Comparison of ENCODE assay signal across 8 mouse cellular contexts in genomic region chr5:142894918-142895613, GRCm38 (mm10). TPM values are rescaled to one million over a fixed set of nuclear protein-coding genes. Genes with fewer than 3 reads are reported as not detected.
DNase-seq lines count a peak whose midpoint lies in the region; ATAC-seq and TF ChIP-seq lines count a peak whose summit lies in the region.

TSS of gene Fbxl18 (minus strand) at chr5:142895421.

- peak within 1 kb of the TSS; percentile 96 for H3K27ac ChIP-seq in gastrocnemius, adult 2 months
- peak within 1 kb of the TSS; percentile 82 for H3K27ac ChIP-seq in hindbrain, postnatal 0 days

- intact Hi-C loops in gastrocnemius, adult 2 months (cut with DNase I) = no loop called here
- intact Hi-C loops in left cerebral cortex, postnatal 10 days (cut with DNase I) = no loop called here

- under 1% methylated on average over 40 of the region's 40 CpGs for WGBS in hindbrain, postnatal 0 days

- H3K4me2 ChIP-seq in hindbrain, postnatal 0 days (ENCODE audit: low read depth, low read length) = peak within 1 kb of the TSS; percentile 76

- H3K4me3 ChIP-seq in gastrocnemius, adult 2 months = peak within 1 kb of the TSS; percentile 93
- peak within 1 kb of the TSS; percentile 76 for H3K4me3 ChIP-seq in hindbrain, postnatal 0 days (ENCODE audit: low read length)

- TF ChIP-seq CTCF in gastrocnemius, adult 2 months (IDR thresholded peaks at IDR 0.05) = no peak
- no peak; the same call in 1 of the 2 replicates for TF ChIP-seq CTCF in hindbrain, postnatal 0 days (IDR thresholded peaks at IDR 0.05; ENCODE audit: low read depth)

- ATAC-seq in hindbrain, postnatal 0 days = peak; percentile 96
- ATAC-seq in megakaryocyte-erythroid progenitor cell, adult 5-6 weeks (replicated peaks; ENCODE audit: low FRiP score, low TSS enrichment, poor library complexity, severe bottlenecking) = peak; percentile 83

- H3K27me3 ChIP-seq in hindbrain, postnatal 0 days (ENCODE audit: insufficient read depth, low read length) = no peaks in the 10 kb centered on the region

- H3K36me3 ChIP-seq in hindbrain, postnatal 0 days (ENCODE audit: insufficient read depth, low read length) = peaks cover 10% of the 10 kb centered on the region; the same call in 1 of the 2 replicates

- H3K4me1 ChIP-seq in hindbrain, postnatal 0 days (ENCODE audit: insufficient read depth, low read length) = peaks cover 12% of the 10 kb centered on the region; the same call in 1 of the 2 replicates

- peak; percentile 97 for DNase-seq in ZHBTc4 (ENCODE audit: low read depth, low spot score)
- peak; percentile 68 to 89 for DNase-seq in cerebellum, postnatal 4 days (ENCODE audit: low spot score in 2 of 2)
- peak; percentile 96 for DNase-seq in gastrocnemius, adult 2 months
- DNase-seq in hindbrain, postnatal 0 days (ENCODE audit: low spot score) = peak; percentile 95
- DNase-seq in left cerebral cortex, postnatal 10 days (ENCODE audit: extremely low spot score in 1 of 2, low spot score in 2 of 2) = peak; percentile 88 to 95
- DNase-seq in right cerebral cortex, postnatal 25 days = peak; percentile 89
- DNase-seq in urinary bladder, postnatal 4 days (ENCODE audit: low spot score in 2 of 2) = peak; percentile 85 to 89

- peak within 1 kb of the TSS; percentile 76 for H3K9ac ChIP-seq in hindbrain, postnatal 0 days (replicated peaks; ENCODE audit: low read length)

- H3K9me3 ChIP-seq in hindbrain, postnatal 0 days (ENCODE audit: low read length) = no peaks in the 10 kb centered on the region

RNA-seq across cellular contexts. Expression of gene Fbxl18, which starts in this region (rescaled TPM):
- 1 to 10 TPM; 5.8 to 6.2 TPM for total RNA-seq in gastrocnemius, adult 2 months (2021)
- 68.6 and 73.8 TPM in 2 replicates for total RNA-seq in hindbrain, postnatal 0 days (2014; rRNA removed)
- polyA plus RNA-seq in hindbrain, postnatal 0 days (2015; fragmentation: Nextera tagmentation; extraction: Ambion mirVana) = 28.0 and 31.4 TPM in 2 replicates
- total RNA-seq in left cerebral cortex, postnatal 10 days (2021) = 10 to 100 TPM; 32.3 to 34.8 TPM
- 7.7 and 7.8 TPM in 2 replicates for total RNA-seq in megakaryocyte-erythroid progenitor cell, adult 5-6 weeks (2014; fragmentation: Nextera tagmentation)
- total RNA-seq in megakaryocyte-erythroid progenitor cell, adult 5-6 weeks (2017) = 1.4 and 3.9 TPM in 2 replicates

Comparison
In these comparisons a context has a peak if more than half of its experiments do, and no peak if none do; other contexts are left out.
1. Peak in every context shown above with its lines: DNase-seq, ATAC-seq, H3K4me3 ChIP-seq and H3K27ac ChIP-seq.